In the genomic region with DNA sequence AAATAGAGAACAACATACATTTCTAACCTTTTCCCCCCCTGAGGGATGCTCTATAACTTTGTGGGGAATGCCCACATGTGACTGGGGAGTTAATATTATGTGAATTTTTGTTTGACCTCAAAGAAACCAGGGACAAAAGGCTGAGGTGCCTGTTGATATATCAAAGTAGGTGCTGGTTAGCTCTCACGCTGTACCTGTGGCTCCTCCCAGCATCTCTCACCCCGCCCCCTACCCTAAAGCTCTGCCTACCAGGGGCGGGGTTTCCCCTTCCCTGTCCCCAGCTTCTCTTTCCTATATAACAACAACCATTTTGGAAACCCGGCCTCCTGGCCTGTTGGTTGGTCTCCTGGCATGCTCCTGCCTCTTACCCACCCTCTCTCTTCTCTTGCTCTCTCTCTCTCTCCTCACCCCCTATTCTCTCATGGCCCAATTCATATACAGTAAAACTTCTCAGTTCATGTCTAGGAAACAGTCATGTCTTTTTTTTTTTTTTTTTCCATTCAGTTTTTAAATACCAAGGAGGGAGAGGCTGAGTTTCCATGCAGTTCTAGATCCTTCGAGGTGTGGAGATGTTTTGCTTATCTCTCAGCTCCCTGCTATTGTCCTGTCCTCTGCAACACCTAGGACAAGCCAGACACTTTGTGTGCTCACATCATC, we compare ENCODE assay signal across 21 mouse cellular contexts. TPM values are rescaled to one million over a fixed set of nuclear protein-coding genes. Genes with fewer than 3 reads are reported as not detected.
DNase-seq lines count a peak whose midpoint lies in the region; ATAC-seq and TF ChIP-seq lines count a peak whose summit lies in the region.
"Had no signal": no experiment of that assay in that cellular context is flagged by ENCODE, and none has a peak within 500 bp of the region (broad histone marks: within the 10 kb centered on the region; RNA-seq: fewer than 3 reads in every experiment).

No protein-coding gene starts in this region.

- no peaks in the 10 kb centered on the region for H3K27me3 ChIP-seq in midbrain, embryonic 11.5 days (ENCODE audit: control insufficient read depth, insufficient read depth, low read length)
- no peaks in the 10 kb centered on the region for H3K27me3 ChIP-seq in midbrain, embryonic 14.5 days (ENCODE audit: control insufficient read depth, insufficient read depth, low read length)
- H3K27me3 ChIP-seq in forebrain, postnatal 0 days (ENCODE audit: insufficient read depth, low read length), result no peaks in the 10 kb centered on the region
- H3K27me3 ChIP-seq: embryonic facial prominence, embryonic 15.5 days; heart, embryonic 13.5 days; hindbrain, embryonic 15.5 days; limb, embryonic 15.5 days had no signal

- no peak overlapping the region for H3K4me2 ChIP-seq in midbrain, embryonic 11.5 days
- H3K4me2 ChIP-seq in midbrain, embryonic 14.5 days (ENCODE audit: low read length), result no peak overlapping the region
- no peak overlapping the region for H3K4me2 ChIP-seq in forebrain, postnatal 0 days (ENCODE audit: low read depth)
- H3K4me2 ChIP-seq: embryonic facial prominence, embryonic 15.5 days; heart, embryonic 13.5 days; hindbrain, embryonic 15.5 days; limb, embryonic 15.5 days had no signal

- H3K4me1 ChIP-seq in midbrain, embryonic 11.5 days (ENCODE audit: control insufficient read depth, insufficient read depth, low read length), result no peaks in the 10 kb centered on the region
- H3K4me1 ChIP-seq in midbrain, embryonic 14.5 days (ENCODE audit: control insufficient read depth, insufficient read depth, low read length), result no peaks in the 10 kb centered on the region
- H3K4me1 ChIP-seq in embryonic fibroblast, embryonic 13.5 days (ENCODE audit: control insufficient read depth, insufficient read depth, low read length), result peaks cover 20% of the 10 kb centered on the region
- H3K4me1 ChIP-seq in forebrain, postnatal 0 days (ENCODE audit: insufficient read depth), result no peaks in the 10 kb centered on the region
- H3K4me1 ChIP-seq: hindbrain, embryonic 15.5 days had no signal

- H3K4me3 ChIP-seq in midbrain, embryonic 11.5 days (ENCODE audit: low read depth, low read length), result no peak overlapping the region
- no peak overlapping the region for H3K4me3 ChIP-seq in midbrain, embryonic 14.5 days (replicated peaks; ENCODE audit: low read depth, low read length)
- H3K4me3 ChIP-seq in embryonic fibroblast, embryonic 13.5 days (ENCODE audit: insufficient read depth, low read length), result no peak overlapping the region
- no peak overlapping the region for H3K4me3 ChIP-seq in forebrain, postnatal 0 days (ENCODE audit: low read depth, low read length)
- H3K4me3 ChIP-seq: embryonic facial prominence, embryonic 15.5 days; forebrain, embryonic 10.5 days; gastrocnemius, adult 2 months; heart, embryonic 13.5 days; hindbrain, embryonic 15.5 days; layer of hippocampus, adult 2 months; limb, embryonic 15.5 days had no signal

- 70% methylated on average over 5 of the region's 5 CpGs for WGBS in midbrain, embryonic 11.5 days
- WGBS in midbrain, embryonic 14.5 days, result 72% methylated on average over 5 of the region's 5 CpGs
- WGBS in forebrain, postnatal 0 days, result 75% methylated on average over 5 of the region's 5 CpGs

- peak; percentile 64 for DNase-seq in midbrain, embryonic 11.5 days (ENCODE audit: low spot score, missing footprints)
- no peak for DNase-seq in midbrain, embryonic 14.5 days
- DNase-seq in ES-CJ7 (ENCODE audit: low read depth, low spot score), result peak; percentile 45
- no peak for DNase-seq in forebrain, postnatal 0 days
- no peak for DNase-seq in heart, postnatal 10 days
- DNase-seq in right cerebral cortex, adult 2 months (ENCODE audit: low spot score in 2 of 2), result no peak
- DNase-seq: cerebellum, adult 9-10 months; gastrocnemius, adult 2 months; heart, postnatal 36 days; liver, postnatal 0 days; right cerebral cortex, postnatal 4 days; thymus, postnatal 36 days had no signal

- no peak overlapping the region for H3K9ac ChIP-seq in midbrain, embryonic 11.5 days (ENCODE audit: low read length)
- no peak overlapping the region for H3K9ac ChIP-seq in midbrain, embryonic 14.5 days (replicated peaks; ENCODE audit: low read length)
- H3K9ac ChIP-seq in forebrain, postnatal 0 days, result no peak overlapping the region
- H3K9ac ChIP-seq: embryonic facial prominence, embryonic 15.5 days; heart, embryonic 13.5 days; hindbrain, embryonic 15.5 days; limb, embryonic 15.5 days; liver, postnatal 0 days had no signal

- no peak for TF ChIP-seq CTCF in embryonic fibroblast, embryonic 13.5 days (IDR thresholded peaks at IDR 0.05; ENCODE audit: borderline replicate concordance, insufficient read depth, low read length)
- no peak for TF ChIP-seq CTCF in forebrain, postnatal 0 days (IDR thresholded peaks at IDR 0.05; ENCODE audit: low read depth)

- no peak for ATAC-seq in midbrain, embryonic 11.5 days (ENCODE audit: low FRiP score)
- no peak for ATAC-seq in midbrain, embryonic 14.5 days (ENCODE audit: low FRiP score, low TSS enrichment)
- no peak for ATAC-seq in forebrain, postnatal 0 days
- ATAC-seq: intestine, postnatal 0 days had no signal

- no peak overlapping the region for H3K27ac ChIP-seq in midbrain, embryonic 11.5 days (ENCODE audit: low read depth, low read length)
- no peak overlapping the region for H3K27ac ChIP-seq in midbrain, embryonic 14.5 days (replicated peaks; ENCODE audit: low read depth, low read length)
- H3K27ac ChIP-seq in embryonic fibroblast, embryonic 13.5 days (ENCODE audit: insufficient read depth, low read length), result peak overlapping the region; percentile 77
- H3K27ac ChIP-seq in forebrain, postnatal 0 days (ENCODE audit: low read depth, low read length), result no peak overlapping the region
- H3K27ac ChIP-seq: embryonic facial prominence, embryonic 15.5 days; forebrain, embryonic 10.5 days; heart, embryonic 13.5 days; hindbrain, embryonic 15.5 days; kidney, postnatal 0 days; layer of hippocampus, adult 2 months; limb, embryonic 15.5 days had no signal

- intact Hi-C loops in heart, postnatal 10 days (cut with DNase I), result no loop called here

- H3K9me3 ChIP-seq in midbrain, embryonic 11.5 days (ENCODE audit: control insufficient read depth, low read length), result no peaks in the 10 kb centered on the region
- no peaks in the 10 kb centered on the region for H3K9me3 ChIP-seq in midbrain, embryonic 14.5 days (ENCODE audit: control insufficient read depth, low read length)
- no peaks in the 10 kb centered on the region for H3K9me3 ChIP-seq in forebrain, postnatal 0 days (ENCODE audit: low read length)
- H3K9me3 ChIP-seq: embryonic facial prominence, embryonic 15.5 days; forebrain, embryonic 10.5 days; heart, embryonic 13.5 days; hindbrain, embryonic 15.5 days; limb, embryonic 15.5 days had no signal

- TF ChIP-seq POLR2A in embryonic fibroblast, embryonic 13.5 days (IDR thresholded peaks at IDR 0.05; ENCODE audit: low read depth, low read length), result no peak

- H3K36me3 ChIP-seq in midbrain, embryonic 11.5 days (ENCODE audit: control insufficient read depth, insufficient read depth, low read length), result no peaks in the 10 kb centered on the region
- no peaks in the 10 kb centered on the region for H3K36me3 ChIP-seq in midbrain, embryonic 14.5 days (ENCODE audit: control insufficient read depth, insufficient read depth, low read length)
- no peaks in the 10 kb centered on the region for H3K36me3 ChIP-seq in forebrain, postnatal 0 days (ENCODE audit: insufficient read depth)
- H3K36me3 ChIP-seq: embryonic facial prominence, embryonic 15.5 days; forebrain, embryonic 10.5 days; heart, embryonic 13.5 days; hindbrain, embryonic 15.5 days; limb, embryonic 15.5 days had no signal

RNA-seq across cellular contexts. Expression of gene Ankrd55, which starts 54.8 kb away (rescaled TPM):
- polyA plus RNA-seq in midbrain, embryonic 11.5 days (2014; fragmentation: Nextera tagmentation; extraction: Ambion mirVana), result 1.9 and 2.3 TPM in 2 replicates
- polyA plus RNA-seq in midbrain, embryonic 14.5 days (2014; fragmentation: Nextera tagmentation; extraction: Ambion mirVana), result 5.3 and 7.5 TPM in 2 replicates
- polyA plus RNA-seq in embryonic fibroblast, embryonic 13.5 days (2011; ENCODE audit: insufficient read length, low read depth, missing spikeins), result 0.74 and 1.9 TPM in 2 replicates
- total RNA-seq in forebrain, postnatal 0 days (2014; rRNA removed), result 10.5 and 15.6 TPM in 2 replicates
- 3.4 and 5.7 TPM in 2 replicates for polyA plus RNA-seq in forebrain, postnatal 0 days (2015; fragmentation: Nextera tagmentation; extraction: Ambion mirVana)
- total RNA-seq in heart, postnatal 10 days (2021), result under 1 TPM; 0.14 to 0.20 TPM
- total RNA-seq: gastrocnemius, adult 2 months had no signal

Comparison
In these comparisons a context has a peak if more than half of its experiments do, and no peak if none do; other contexts are left out.
1. DNase-seq: peak in midbrain, embryonic 11.5 days (single experiment) and ES-CJ7 (single experiment); none in midbrain, embryonic 14.5 days (single experiment), forebrain, postnatal 0 days (single experiment), heart, postnatal 10 days (0 of 2) and right cerebral cortex, adult 2 months (0 of 2).